Mouse (Mus musculus) erythroid progenitor cell, adult 5-6 weeks (primary cell): ENCODE results near the gene Cd55. TPM values are rescaled to one million over a fixed set of nuclear protein-coding genes. Genes with fewer than 3 reads are reported as not detected.
"Not testable (repeated sequence)": the region's sequence is repeated elsewhere in the genome, so short reads cannot be mapped to it uniquely, and the experiment has no call there.

Source experiments
- ATAC-seq: replicated peaks from 2 replicates; pipeline ENCODE4 v1.8.0; 2016; ENCODE audit warnings: moderate number of reproducible peaks, mild to moderate bottlenecking, moderate TSS enrichment, inconsistent platforms; ENCODE audit not compliant: poor library complexity, low FRiP score, severe bottlenecking
- total RNA-seq, 2 experiments: library from RNA; stranded (forward) in 1 of 2; stranded (reverse) in 1 of 2; fragments of 150-400 nt in 1 of 2; fragments of 186-747, 209-891 nt in 1 of 2; gene quantifications; 2 replicates each; pipeline versions ENCODE4 v1.2.3 to v1.2.4; 2015 to 2017; ENCODE audit warnings: low replicate concordance in 2 of 2

Cd55 gene
- total RNA-seq, 2 experiments from 2014 or later = 164 to 282 TPM

DNA sequence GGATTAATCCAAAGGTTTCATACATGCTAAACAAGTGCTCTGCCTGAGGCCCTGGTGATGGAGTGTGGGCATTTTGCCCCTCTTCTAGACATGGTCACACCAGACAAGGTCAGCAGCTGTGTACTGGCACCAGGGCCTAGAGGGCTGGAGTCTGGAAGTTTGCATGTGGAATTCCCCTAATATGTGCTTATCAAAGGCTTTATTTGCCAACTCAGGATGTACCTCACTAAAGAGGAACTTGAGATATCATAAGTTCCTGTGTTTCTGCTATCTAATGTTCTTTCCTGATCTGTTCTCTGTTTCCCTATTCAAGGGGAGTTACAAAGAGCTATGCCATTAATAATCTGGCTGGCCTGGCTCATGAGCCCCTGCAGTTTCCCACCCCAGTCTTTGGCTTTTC is 33.9 kb downstream of the Cd55 start:
- ATAC-seq = not testable (repeated sequence)

DNA sequence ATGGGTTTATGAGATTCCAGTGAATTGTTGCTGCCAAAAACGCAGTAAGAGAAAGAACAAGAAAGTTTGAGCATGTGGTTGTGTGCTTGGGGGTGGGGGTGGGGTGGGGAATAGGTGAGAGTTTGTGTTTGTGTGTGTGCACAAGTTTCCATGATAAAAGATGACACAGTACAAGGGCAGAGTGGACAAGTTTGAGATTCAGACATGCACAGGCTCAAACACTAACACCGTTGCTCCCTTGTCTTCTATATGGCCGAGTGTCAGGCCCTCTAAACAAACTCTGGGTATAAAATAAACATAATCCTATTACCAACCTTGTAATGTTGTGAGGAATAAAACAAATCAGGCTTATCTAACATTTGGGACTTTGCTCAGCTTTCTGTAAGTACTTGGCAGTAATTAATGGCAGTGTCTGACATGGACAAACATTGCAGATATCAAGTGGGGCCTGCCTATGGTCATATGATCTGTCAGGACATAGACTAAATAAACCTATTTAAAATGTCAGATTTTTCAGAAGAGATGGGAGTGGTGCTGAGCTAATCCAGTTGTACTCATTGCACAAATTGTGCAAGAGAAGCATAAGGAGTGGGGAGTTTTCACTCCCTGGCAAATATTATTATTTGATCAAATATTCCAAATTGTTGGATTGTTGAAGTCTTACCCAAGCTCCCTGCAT is 35.2 kb downstream of the Cd55 start:
- ATAC-seq = not testable (repeated sequence)

DNA sequence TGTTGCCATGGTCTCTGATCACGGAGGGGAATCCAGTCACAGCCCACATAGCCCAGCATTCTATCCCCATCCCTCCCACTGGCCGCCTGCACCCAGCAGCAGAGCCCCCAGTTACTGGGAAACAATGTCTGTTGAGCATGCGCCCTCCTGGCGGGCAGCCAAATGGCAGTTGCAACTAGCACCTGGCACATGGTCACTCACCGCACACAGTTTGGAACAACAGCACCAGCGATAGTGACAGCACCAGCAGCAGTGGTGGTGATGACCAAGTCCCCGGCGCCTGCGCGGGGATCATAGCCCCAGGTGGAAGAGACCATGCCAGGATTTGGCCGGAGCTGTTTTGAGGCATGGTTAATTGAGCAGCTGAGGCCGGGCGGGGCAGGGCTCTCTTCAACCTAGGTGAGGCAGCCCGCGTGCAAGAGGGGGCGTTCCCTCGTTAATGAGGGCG is 39.9 kb downstream of the Cd55 start, which contains the start of gene Cd55b:
TSS of gene Cd55b (minus strand) at position 346 of the 448 bp plus-strand sequence.
- no peak for ATAC-seq

DNA sequence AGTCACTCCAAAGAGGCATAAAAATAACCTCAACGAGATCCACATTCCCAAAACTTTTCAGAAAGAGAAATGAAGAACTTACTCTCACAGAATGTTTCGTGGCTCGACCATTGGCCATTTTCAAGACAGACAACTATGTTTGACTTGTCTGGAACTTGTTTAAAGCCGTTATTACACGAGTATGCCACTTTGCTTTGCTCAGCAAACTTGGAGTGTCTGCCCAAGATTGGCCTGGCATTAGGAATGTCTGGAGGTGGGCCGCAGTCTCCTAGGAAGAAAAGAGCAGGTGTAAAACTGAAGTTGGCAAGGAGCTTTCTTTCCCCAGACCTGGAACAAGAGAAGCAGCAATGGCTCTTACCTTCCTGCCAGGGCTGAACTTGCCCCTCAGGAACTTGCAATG is 40.5 kb downstream of the Cd55 start:
- peak; percentile 61 for ATAC-seq

DNA sequence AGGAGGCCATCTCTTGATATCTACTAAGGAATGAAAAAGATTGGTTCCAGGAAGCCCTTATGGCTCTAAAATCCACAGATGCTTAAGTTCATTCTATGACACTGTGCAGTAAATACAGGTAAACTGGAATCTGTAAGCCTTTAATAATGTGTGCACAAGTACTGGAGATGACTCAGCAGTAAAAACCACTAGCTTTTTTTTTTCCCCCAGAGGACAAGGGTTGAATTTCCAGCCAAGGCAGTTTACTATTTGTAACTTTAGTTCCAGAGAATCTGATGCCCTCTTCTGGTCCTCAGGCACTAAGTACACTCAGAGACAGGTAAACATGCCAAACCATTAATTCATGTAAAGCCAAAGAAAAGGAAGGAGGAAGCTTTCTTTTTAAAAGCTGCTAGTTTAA is 65.4 kb downstream of the Cd55 start:
- ATAC-seq = not testable (repeated sequence)

Other genes with a start within 250 kb of the Cd55 start
- 0.84 TPM in 1 of 2 replicates, not detected in the other for gene Cd55b, start 39.7 kb downstream of the Cd55 start, total RNA-seq (2015; ENCODE audit: low replicate concordance)
- 4.5 TPM in 1 of 2 replicates, not detected in the other for gene Cd55b, start 39.7 kb downstream of the Cd55 start, total RNA-seq (2017; ENCODE audit: low replicate concordance)
- not detected in 2 replicates for gene Zp3r, start 166.9 kb upstream of the Cd55 start, total RNA-seq (2015; ENCODE audit: low replicate concordance)
- gene Zp3r, start 166.9 kb upstream of the Cd55 start, total RNA-seq (2017; ENCODE audit: low replicate concordance) = not detected in 2 replicates
- gene C4bp, start 198.9 kb upstream of the Cd55 start, total RNA-seq (2015; ENCODE audit: low replicate concordance) = not detected in 2 replicates
- gene C4bp, start 198.9 kb upstream of the Cd55 start, total RNA-seq (2017; ENCODE audit: low replicate concordance) = not detected in 2 replicates